Mouse (Mus musculus): Measurements from ENCODE around the gene Barx1.

- no peak for TF ChIP-seq CTCF (IDR thresholded peaks at IDR 0.05; ENCODE audit: low read depth, low read length)
- TF ChIP-seq POLR2A (IDR thresholded peaks at IDR 0.05; ENCODE audit: insufficient read depth, low read length), result no peak
- TF ChIP-seq EP300 (IDR thresholded peaks at IDR 0.05; ENCODE audit: insufficient read depth, low read depth, low read length), result no peak
Measured at GRCm38 (mm10) chr13:48686666-48687065, 23.9 kb downstream of the Barx1 start.

All from ES-Bruce4 (cell line).